Mouse (Mus musculus) myocyte (in vitro differentiated cells): ENCODE data around the gene Tenm4.

Source experiments
- CEBPB ChIP-seq: IDR thresholded peaks from 2 replicates; pipeline ENCODE4 v1.6.1; 2011; ENCODE audit warnings: mild to moderate bottlenecking, moderate library complexity; ENCODE audit not compliant: poor library complexity, insufficient read depth, severe bottlenecking
- E2F4 ChIP-seq: IDR thresholded peaks from one replicate; pipeline ENCODE4 v1.6.1; 2011; ENCODE audit warnings: mild to moderate bottlenecking, control low read depth, moderate library complexity; ENCODE audit not compliant: insufficient read depth
- MAX ChIP-seq: IDR thresholded peaks from one replicate; pipeline ENCODE4 v1.6.1; 2011; ENCODE audit warnings: low read depth, mild to moderate bottlenecking, control low read depth
- MYOD1 ChIP-seq, 3 experiments: IDR thresholded peaks; one replicate each; pipeline ENCODE4 v1.6.1; 2011; ENCODE audit warnings: control low read depth in 2 of 3, low read depth in 2 of 3, mild to moderate bottlenecking in 2 of 3, moderate library complexity in 1 of 3; ENCODE audit not compliant: insufficient read length in 2 of 3, control insufficient read depth in 1 of 3
- MYOG ChIP-seq, 3 experiments: IDR thresholded peaks; one replicate each; pipeline ENCODE4 v1.6.1; 2011; ENCODE audit warnings: control low read depth in 2 of 3, low read depth in 2 of 3, mild to moderate bottlenecking in 2 of 3; ENCODE audit not compliant: insufficient read length in 2 of 3, control insufficient read depth in 1 of 3, insufficient read depth in 1 of 3
- POLR2A ChIP-seq: IDR thresholded peaks from one replicate; pipeline ENCODE4 v1.6.1; 2011; ENCODE audit warnings: low read depth, mild to moderate bottlenecking, control low read depth, moderate library complexity; ENCODE audit not compliant: insufficient read length
- POLR2AphosphoS2 ChIP-seq: IDR thresholded peaks from one replicate; pipeline ENCODE4 v1.6.1; 2011; ENCODE audit warnings: low read depth, control low read depth; ENCODE audit not compliant: insufficient read length
- REST ChIP-seq: IDR thresholded peaks from one replicate; pipeline ENCODE4 v1.6.1; 2011; ENCODE audit warnings: mild to moderate bottlenecking, control low read depth, moderate library complexity; ENCODE audit not compliant: insufficient read depth, insufficient read length
- SRF ChIP-seq: IDR thresholded peaks from one replicate; pipeline ENCODE4 v1.6.1; 2011; ENCODE audit warnings: low read depth; ENCODE audit not compliant: control insufficient read depth, insufficient read length
- TCF12 ChIP-seq: IDR thresholded peaks from one replicate; pipeline ENCODE4 v1.6.1; 2011; ENCODE audit warnings: mild to moderate bottlenecking, control low read depth; ENCODE audit not compliant: poor library complexity, insufficient read depth, severe bottlenecking
- TCF3 ChIP-seq: IDR thresholded peaks from one replicate; pipeline ENCODE4 v1.6.1; 2011; ENCODE audit warnings: low read depth, control low read depth; ENCODE audit not compliant: insufficient read length
- USF1 ChIP-seq: IDR thresholded peaks from one replicate; pipeline ENCODE4 v1.6.1; 2011; ENCODE audit warnings: low read depth, mild to moderate bottlenecking, control low read depth, moderate library complexity

DNA sequence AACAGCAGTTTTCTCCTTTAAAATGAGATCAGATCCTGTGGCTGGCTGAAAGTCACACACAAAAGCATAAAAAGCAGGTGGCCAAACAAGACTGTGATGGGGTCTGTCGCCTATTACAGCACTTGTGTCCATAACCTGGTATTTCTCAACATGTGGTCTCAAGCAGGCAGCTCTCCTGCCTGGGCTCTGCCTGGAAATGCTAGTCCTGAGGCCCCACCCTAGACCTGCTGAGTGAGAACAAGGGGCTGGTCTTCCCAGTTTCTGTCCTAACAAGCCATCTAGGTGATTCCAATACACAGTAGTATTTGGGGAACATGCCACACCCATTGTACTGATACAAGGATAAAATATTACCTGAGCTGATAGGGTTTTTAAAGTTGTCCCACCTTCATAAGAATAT is 73.8 kb downstream of the Tenm4 start:
- TF ChIP-seq SRF, result no peak
- no peak for TF ChIP-seq POLR2A
- TF ChIP-seq USF1, result no peak
- no peak for TF ChIP-seq MYOD1 (IDR thresholded peaks at IDR 0.05; ENCODE audit: control insufficient read depth in 1 of 3, insufficient read length in 2 of 3, low read depth in 2 of 3)
- TF ChIP-seq E2F4, result no peak
- no peak for TF ChIP-seq MYOG (IDR thresholded peaks at IDR 0.05; ENCODE audit: control insufficient read depth in 1 of 3, insufficient read depth in 1 of 3, insufficient read length in 2 of 3, low read depth in 2 of 3)
- TF ChIP-seq MAX, result no peak
- TF ChIP-seq TCF12, result no peak
- no peak for TF ChIP-seq POLR2AphosphoS2
- TF ChIP-seq CEBPB, result no peak
- no peak for TF ChIP-seq REST
- TF ChIP-seq TCF3, result no peak
